Mouse (Mus musculus) 3134 (cell line): ENCODE measurements around the gene Csmd2.

Source experiments
- DNase-seq: peaks from one replicate; pipeline ENCODE4 v3.0.0-alpha.2; 2011; ENCODE audit warnings: low spot score; ENCODE audit not compliant: insufficient read length; ENCODE audit errors: extremely low read depth

The Csmd2 gene

DNA sequence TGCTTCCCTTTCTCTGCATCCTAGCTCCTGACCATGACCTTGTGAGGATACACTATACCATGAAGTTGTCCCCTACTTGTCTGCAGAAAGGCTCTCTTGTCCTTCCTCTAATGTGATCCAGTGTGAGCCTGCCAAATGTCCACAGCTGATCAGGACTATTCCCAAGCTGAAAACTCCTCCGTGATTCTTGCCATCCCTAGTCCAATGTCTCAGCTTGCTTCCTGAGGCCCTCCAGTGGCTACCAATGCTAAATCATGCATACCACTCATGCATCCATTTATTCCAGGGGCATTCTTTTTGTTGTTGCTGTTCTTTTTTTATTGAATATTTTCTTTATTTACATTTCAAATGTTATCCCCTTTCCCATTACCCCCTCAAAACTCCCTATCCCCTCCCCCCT is 251.5 kb downstream of the Csmd2 start:
- DNase-seq = no peak

DNA sequence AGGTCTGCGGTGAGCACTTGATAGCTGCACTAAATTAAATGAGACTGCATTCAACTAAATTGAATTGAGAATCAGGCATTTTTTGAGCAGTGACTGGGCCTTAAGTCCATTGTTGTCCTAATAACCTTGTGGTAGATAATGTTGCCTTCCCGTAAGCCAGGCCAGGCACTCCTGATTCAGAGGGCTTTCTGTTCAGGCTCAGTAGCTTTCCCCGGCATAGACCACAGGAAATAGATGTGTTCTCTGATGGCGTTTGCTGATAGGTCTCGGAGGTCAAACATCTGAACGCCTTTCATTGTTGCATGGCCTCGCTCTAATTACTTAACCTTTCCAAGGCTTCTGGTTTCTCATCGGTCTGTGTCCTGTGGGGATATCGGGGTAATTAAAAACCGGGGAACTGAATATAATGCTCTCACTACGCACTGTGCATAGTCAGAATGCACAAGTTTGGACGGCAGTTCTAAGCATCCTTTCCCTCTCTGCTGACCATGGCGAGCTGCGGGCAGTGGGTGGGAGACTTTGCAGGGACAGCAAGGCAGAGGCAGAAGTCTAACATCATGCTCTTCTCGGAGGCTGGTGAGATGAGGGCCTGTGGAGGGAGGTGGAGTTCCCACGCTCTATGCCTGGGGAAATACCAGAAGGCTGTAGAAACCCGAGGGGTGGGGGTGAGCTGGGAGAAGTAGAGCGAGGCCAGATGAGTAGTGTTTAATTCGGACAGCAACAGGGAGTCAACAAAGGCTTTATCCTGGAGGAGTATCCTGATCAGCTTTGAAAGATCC is 253.6 kb downstream of the Csmd2 start:
- no peak for DNase-seq

DNA sequence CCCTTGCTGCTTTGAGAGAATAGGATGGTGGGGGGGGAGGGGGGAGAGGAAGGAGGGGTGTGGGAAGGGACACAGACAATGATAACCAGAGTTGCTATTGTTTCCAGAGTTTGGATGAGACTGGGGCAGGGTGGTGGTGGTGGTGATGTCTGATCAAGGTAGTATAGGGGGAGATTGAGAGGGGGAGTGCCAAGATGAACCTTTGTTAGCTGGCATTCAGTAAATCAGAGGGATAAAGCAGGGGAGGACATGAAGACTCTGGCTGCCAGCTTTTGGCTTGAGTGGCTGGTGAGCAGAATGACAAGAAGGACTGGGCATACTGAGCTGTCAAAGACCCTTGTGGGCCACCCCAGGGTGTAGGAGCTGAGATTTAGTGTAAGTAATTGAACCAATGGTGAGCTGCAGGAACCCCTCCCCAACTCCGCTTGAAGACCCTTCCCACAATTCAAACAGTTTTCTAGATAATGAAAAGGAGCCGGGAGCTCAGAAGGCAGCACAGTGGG is 254.2 kb downstream of the Csmd2 start:
- no peak for DNase-seq

- no peak for DNase-seq
Observed at GRCm38 (mm10) chr4:128245201-128245600, 257.5 kb downstream of the Csmd2 start.

DNA sequence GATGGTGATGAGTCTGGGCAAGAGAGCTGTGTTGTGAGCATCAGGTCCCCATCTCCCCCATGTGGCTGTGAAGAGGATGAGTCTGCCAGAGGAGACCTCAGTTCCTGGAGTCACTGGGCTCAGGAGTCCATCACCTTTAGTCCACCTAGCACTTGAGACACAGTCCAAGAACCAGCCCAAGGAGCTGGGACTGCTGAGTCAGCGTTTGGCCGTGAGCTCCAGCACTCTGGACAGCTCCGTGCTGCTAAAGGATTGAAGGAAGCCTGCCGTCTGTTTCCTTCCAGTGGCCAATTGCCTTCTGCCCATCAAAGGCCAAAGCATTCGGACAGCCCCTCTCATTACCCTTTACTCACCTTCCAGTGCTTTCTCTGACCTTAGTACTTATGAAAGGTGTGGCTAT is 261.0 kb downstream of the Csmd2 start:
- no peak for DNase-seq

GRCm38 (mm10) chr4:128259211-128259610 is 271.6 kb downstream of the Csmd2 start:
- DNase-seq = no peak

DNA sequence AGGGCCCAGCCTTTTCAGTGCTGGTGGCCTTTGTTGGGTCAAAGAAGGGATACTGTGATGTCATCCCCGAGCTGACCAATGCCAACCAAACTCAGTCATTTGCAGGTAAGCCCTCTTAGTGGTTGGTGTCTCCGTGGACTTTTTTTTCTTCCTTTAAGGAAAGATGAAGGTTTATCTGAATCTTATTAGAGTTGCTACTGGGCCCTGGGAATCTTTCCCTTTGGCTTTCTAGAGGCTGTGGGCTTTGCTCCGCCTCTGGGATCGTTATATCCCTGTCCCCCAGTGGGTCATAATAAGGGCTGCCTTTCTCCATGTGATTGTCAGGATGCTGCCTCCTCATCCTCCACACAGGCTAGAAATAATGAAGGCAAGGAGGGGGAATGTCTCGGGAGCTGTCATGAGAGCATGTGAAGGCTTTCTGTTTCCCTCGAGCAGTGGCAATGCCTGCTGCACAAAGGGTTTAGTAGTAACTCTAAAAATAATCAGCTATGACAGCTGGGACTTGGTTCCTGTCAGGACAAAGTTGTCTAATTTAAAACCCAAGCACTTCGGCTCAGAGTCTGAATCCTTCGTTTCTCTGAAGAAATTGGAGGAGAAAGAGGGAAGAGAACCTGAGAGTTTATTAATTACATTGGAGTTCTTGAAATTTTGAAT is 273.4 kb downstream of the Csmd2 start, which contains the start of gene Hmgb4:
Gene Hmgb4, minus strand, starts transcription at position 51 of the 654 bp plus-strand sequence.
- DNase-seq = no peak

DNA sequence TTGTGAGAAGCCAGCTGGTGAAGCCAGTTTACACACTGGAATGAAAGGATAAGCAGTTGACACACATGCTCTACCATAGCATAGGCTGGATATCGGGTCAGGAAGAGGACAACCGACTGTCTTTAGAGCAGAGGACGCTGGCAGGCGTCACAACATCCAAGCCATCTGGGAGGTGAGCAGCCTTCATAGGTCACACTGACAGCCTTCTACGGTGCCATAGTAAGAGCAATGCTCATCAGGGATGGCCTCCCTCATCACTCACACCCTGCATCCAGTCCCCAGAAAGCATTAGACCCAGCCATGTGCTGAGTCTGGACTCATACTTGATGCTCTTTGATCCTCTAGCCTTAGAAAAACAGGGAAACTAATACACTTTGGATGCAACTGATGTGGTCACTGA is 276.8 kb downstream of the Csmd2 start:
- DNase-seq = no peak

- DNase-seq = no peak
Observed at GRCm38 (mm10) chr4:128265341-128265740, 277.7 kb downstream of the Csmd2 start.

DNA sequence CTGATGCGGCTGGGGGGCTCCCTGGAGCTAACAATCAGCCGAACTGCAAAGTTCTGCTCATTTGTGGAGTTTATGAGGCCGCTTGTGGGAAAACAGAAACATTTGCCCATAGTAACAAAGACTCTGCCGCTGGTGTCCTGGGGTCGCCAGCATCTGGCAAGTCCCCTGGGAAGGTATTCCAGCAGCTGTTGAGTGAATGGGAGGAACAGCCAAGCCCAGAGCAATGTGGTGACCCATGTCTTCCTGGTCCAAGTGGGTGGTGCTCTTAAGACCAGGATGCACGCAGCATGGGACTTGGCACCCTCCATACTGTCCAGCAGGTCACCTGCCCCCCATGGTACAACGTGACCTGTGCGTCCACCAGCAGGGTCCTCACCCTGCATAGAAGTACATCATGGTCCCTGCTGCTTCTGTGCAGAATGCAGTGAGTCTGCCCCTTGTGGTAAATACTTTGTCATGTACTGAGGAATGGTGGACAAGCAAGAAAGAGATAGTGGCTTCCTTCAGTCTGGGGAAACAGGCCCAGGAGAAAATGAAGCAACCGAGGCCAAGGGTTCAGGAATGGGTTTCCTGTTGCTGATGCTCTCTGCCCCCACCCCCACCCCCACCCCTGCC is 281.7 kb downstream of the Csmd2 start:
- DNase-seq = no peak

DNA sequence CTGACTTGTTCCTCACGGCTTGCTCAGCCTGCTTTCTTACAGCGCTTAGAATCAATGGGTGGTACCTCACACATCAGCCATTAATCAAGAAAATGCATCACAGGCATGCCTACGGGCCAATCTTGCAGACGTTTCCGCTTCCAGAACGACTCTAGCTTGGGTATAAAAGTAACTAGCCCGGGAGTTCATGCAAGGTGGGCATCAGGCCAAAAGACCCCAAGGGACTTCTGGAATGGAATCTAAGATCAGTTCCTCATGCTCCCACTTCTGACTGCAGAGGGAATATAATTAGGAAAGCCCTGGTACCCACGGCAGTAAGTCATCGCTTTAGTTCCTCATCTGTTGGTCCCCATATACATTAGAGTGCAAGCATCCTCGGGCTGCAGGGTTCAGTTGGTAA is 282.5 kb downstream of the Csmd2 start:
- no peak for DNase-seq

- DNase-seq = no peak
Observed at GRCm38 (mm10) chr4:128270931-128271330, 283.3 kb downstream of the Csmd2 start.

DNA sequence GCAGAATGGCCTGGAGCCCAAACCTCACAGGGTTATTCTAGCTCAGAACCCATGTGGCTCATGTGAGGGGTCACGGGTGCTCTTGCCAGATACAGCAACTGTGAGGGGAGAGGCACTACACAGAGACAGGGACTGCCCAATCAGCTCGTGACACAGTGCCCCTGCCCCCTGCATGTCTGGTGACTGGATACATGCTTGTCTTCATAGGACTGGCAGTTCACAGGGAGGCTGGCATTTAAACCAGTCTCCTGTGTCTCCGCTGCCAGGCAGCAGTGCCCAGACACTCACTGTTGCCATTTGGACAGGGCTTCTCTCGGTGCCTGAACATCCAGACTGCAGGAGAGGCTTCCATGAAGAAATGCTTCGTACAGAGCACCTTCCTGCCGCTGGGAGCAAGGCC is 284.8 kb downstream of the Csmd2 start:
- no peak for DNase-seq

- no peak for DNase-seq
Observed at GRCm38 (mm10) chr4:128273146-128273545, 285.5 kb downstream of the Csmd2 start.

- no peak for DNase-seq
Observed at GRCm38 (mm10) chr4:128275116-128275515, 287.5 kb downstream of the Csmd2 start.

- DNase-seq = no peak
Observed at GRCm38 (mm10) chr4:128275586-128275985, 287.9 kb downstream of the Csmd2 start.

DNA sequence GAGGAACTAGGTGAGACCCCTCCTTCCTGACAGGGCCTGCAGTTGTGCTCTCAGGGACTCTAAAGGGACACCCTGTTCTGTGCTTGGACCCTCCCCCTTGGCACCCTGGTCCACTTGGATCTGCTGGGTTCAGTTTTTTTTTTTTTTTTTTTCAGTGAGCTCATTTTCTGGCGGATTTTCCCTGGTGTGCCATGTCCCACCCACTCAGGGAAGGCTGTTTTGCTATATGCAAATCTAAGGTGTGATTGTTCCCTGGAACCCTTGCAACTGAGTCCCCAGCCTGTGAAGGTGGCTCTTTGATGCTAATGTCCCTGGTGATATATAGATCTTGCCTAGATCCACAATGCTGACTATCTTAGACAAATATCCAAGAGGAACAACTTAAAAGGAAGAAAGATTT is 297.4 kb downstream of the Csmd2 start:
- DNase-seq = no peak

DNA sequence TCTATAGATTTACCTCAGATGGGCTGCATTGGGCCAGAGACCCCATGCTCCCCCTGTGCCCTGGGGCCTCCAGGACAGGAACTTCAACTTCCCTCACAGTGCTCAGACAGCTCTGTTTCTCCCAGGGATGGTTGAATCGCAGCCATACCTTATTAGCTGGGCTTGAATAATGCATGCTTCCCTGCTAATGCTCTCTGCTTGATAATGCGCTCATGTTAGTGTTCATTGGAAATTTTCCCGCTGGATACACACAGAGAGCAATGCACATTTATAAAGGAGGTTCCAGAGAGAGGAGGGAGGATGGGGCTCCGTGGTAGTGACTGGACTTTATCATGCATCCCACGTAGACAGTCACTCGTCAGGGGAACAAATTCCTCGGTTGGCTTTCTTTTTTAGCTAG is 300.4 kb downstream of the Csmd2 start:
- no peak for DNase-seq

GRCm38 (mm10) chr4:128304049-128304448 is 316.4 kb downstream of the Csmd2 start:
- no peak for DNase-seq

DNA sequence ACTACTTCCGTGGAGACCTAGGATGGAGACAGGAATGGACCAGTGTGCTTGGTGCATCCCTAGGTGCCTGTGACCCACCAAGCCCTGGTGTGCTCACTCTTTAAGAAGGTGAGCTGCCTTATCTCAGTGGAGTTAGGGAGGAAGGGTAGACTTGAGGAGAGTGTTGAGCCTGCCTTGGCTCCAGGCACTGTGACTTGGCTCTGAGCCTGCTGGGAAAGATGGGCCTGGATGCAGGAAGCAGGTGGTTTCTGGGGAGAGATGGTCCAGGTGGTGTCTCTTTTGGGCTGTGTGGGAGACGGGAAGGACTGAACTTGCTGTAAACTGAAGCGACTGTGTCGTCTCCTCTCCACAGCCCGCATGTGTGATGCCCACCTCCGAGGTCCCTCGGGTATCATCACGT is 318.4 kb downstream of the Csmd2 start:
- no peak for DNase-seq

- DNase-seq = no peak
Observed at GRCm38 (mm10) chr4:128315328-128315727, 327.7 kb downstream of the Csmd2 start.

- no peak for DNase-seq
Observed at GRCm38 (mm10) chr4:128317951-128318350, 330.3 kb downstream of the Csmd2 start.
